Mouse (Mus musculus) E14TG2a.4 (cell line): Measurements from ENCODE around the gene Bglap3.
"Not testable (repeated sequence)": the region's sequence is repeated elsewhere in the genome, so short reads cannot be mapped to it uniquely, and the experiment has no call there.

Source experiments
- CTCF ChIP-seq: conservative IDR thresholded peaks from 2 replicates; pipeline ENCODE4 v1.5.1; 2014; ENCODE audit warnings: low read length
- NANOG ChIP-seq: IDR thresholded peaks from 2 replicates; pipeline ENCODE4 v1.6.1; 2014; ENCODE audit warnings: borderline replicate concordance, low read length, mixed read lengths
- POU5F1 ChIP-seq: IDR thresholded peaks from 2 replicates; pipeline ENCODE4 v1.6.1; 2014; ENCODE audit warnings: low read length, borderline replicate concordance

DNA sequence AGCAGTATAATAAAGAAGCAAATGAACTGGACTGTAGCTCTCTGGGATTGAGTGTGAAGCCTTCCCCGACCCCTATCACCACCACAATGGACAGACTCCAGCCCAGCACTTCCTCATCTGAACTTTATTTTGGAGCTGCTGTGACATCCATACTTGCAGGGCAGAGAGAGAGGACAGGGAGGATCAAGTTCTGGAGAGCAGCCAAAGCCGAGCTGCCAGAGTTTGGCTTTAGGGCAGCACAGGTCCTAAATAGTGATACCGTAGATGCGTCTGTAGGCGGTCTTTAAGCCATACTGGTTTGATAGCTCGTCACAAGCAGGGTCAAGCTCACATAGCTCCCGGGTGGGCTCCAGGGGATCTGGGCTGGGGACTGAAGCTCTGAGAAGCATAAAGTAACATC is 4.0 kb downstream of the Bglap3 start:
- TF ChIP-seq CTCF, NANOG, POU5F1: not testable (repeated sequence)
